Mouse (Mus musculus) activated CD4-positive, CD25-positive, alpha-beta regulatory T cell, adult 4 months (primary cell): ENCODE measurements around the gene Irf8. TPM values are rescaled to one million over a fixed set of nuclear protein-coding genes. Genes with fewer than 3 reads are reported as not detected.

Experiments used
- ATAC-seq: one replicate; pipeline ENCODE4 v1.8.0; 2017
- polyA plus RNA-seq, 2 experiments: library from polyadenylated mRNA; unstranded; fragments of 100-300 nt; shearing (Covaris generic); gene quantifications; one replicate each; pipeline ENCODE4 v1.2.1; 2017

The Irf8 gene
- polyA plus RNA-seq, result 10 to 100 TPM; 17.9 to 24.8 TPM

GRCm38 (mm10) chr8:120735770-120736481, at the start of gene Irf8:
Gene Irf8 (plus strand): TSS chr8:120736358.
- peak; percentile 97 for ATAC-seq

- no peak for ATAC-seq
Measured at GRCm38 (mm10) chr8:120686576-120686975, 49.6 kb upstream of the Irf8 start.

- no peak for ATAC-seq
Measured at GRCm38 (mm10) chr8:120687786-120688185, 48.4 kb upstream of the Irf8 start.

GRCm38 (mm10) chr8:120688511-120688910, 47.6 kb upstream of the Irf8 start:
- no peak for ATAC-seq

GRCm38 (mm10) chr8:120692934-120693333, 43.2 kb upstream of the Irf8 start:
- no peak for ATAC-seq

- no peak for ATAC-seq
Measured at GRCm38 (mm10) chr8:120693861-120694493, 42.2 kb upstream of the Irf8 start.

GRCm38 (mm10) chr8:120696401-120697153, 39.6 kb upstream of the Irf8 start:
- no peak for ATAC-seq

GRCm38 (mm10) chr8:120697154-120697978, 38.8 kb upstream of the Irf8 start:
- no peak for ATAC-seq

GRCm38 (mm10) chr8:120697979-120698272, 38.2 kb upstream of the Irf8 start:
- ATAC-seq, result no peak

GRCm38 (mm10) chr8:120698426-120698825, 37.7 kb upstream of the Irf8 start:
- no peak for ATAC-seq

GRCm38 (mm10) chr8:120699079-120699478, 37.1 kb upstream of the Irf8 start:
- no peak for ATAC-seq

GRCm38 (mm10) chr8:120699565-120699964, 36.6 kb upstream of the Irf8 start:
- ATAC-seq, result no peak

- no peak for ATAC-seq
Measured at GRCm38 (mm10) chr8:120700053-120700452, 36.1 kb upstream of the Irf8 start.

GRCm38 (mm10) chr8:120701758-120702465, 34.2 kb upstream of the Irf8 start:
- ATAC-seq, result peak; percentile 91

GRCm38 (mm10) chr8:120704203-120704602, 32.0 kb upstream of the Irf8 start:
- ATAC-seq, result no peak

GRCm38 (mm10) chr8:120705163-120705562, 31.0 kb upstream of the Irf8 start:
- no peak for ATAC-seq

- no peak for ATAC-seq
Measured at GRCm38 (mm10) chr8:120706193-120706592, 30.0 kb upstream of the Irf8 start.

GRCm38 (mm10) chr8:120709176-120709575, 27.0 kb upstream of the Irf8 start:
- peak; percentile 65 for ATAC-seq

GRCm38 (mm10) chr8:120715200-120715599, 21.0 kb upstream of the Irf8 start:
- ATAC-seq, result peak; percentile 78

- peak; percentile 62 for ATAC-seq
Measured at GRCm38 (mm10) chr8:120715996-120716680, 20.0 kb upstream of the Irf8 start.

- ATAC-seq, result no peak
Measured at GRCm38 (mm10) chr8:120719586-120720236, 16.4 kb upstream of the Irf8 start.
